Mouse (Mus musculus) small intestine, adult 2 months (tissue): ENCODE measurements around the gene Slc16a5.

Experiments used
- CTCF ChIP-seq: fragments of 200-500 bp; IDR thresholded peaks from 2 replicates; pipeline ENCODE4 v1.5.1; 2012; ENCODE audit warnings: low read depth, mild to moderate bottlenecking, control low read depth, inconsistent platforms, low read length, moderate library complexity, mixed read lengths; ENCODE audit not compliant: insufficient replicate concordance, insufficient read length; ENCODE audit errors: extremely low read depth
- POLR2A ChIP-seq: fragments of 200-500 bp; IDR thresholded peaks from 2 replicates; pipeline ENCODE4 v1.6.1; 2012; ENCODE audit warnings: low read depth, mild to moderate bottlenecking, control low read depth, inconsistent platforms, low read length, moderate library complexity

- TF ChIP-seq CTCF (no peak), POLR2A (no peak)
These were observed 19.4 kb downstream of the Slc16a5 start for GRCm38 (mm10) chr11:115481553-115482259.
